In genomic region chr3:35883267-35883666, GRCm38 (mm10) we compare ENCODE assay signal across 17 mouse cellular contexts. TPM values are rescaled to one million over a fixed set of nuclear protein-coding genes. Genes with fewer than 3 reads are reported as not detected.
DNase-seq lines count a peak whose midpoint lies in the region; ATAC-seq and TF ChIP-seq lines count a peak whose summit lies in the region.
"Had no signal": no experiment of that assay in that cellular context is flagged by ENCODE, and none has a peak within 500 bp of the region (broad histone marks: within the 10 kb centered on the region; RNA-seq: fewer than 3 reads in every experiment).

No protein-coding gene starts in this region.

- H3K4me3 ChIP-seq in heart, postnatal 0 days (ENCODE audit: low read depth, low read length) = no peak overlapping the region
- no peak overlapping the region for H3K4me3 ChIP-seq in heart, embryonic 12.5 days
- H3K4me3 ChIP-seq: embryonic facial prominence, embryonic 12.5 days; heart, embryonic 15.5 days; limb, embryonic 10.5 days had no signal

- no peak for TF ChIP-seq EP300 in heart, postnatal 0 days (IDR thresholded peaks at IDR 0.05; ENCODE audit: low read depth)

- ATAC-seq in heart, postnatal 0 days (ENCODE audit: insufficient read depth, low read depth) = no peak
- no peak for ATAC-seq in heart, embryonic 12.5 days (ENCODE audit: insufficient number of reproducible peaks, low FRiP score)
- ATAC-seq: activated CD4-positive, CD25-positive, alpha-beta regulatory T cell, adult 4 months had no signal

- no peak overlapping the region for H3K9ac ChIP-seq in heart, postnatal 0 days (replicated peaks; ENCODE audit: low read depth, low read length)
- H3K9ac ChIP-seq in heart, embryonic 12.5 days = no peak overlapping the region
- H3K9ac ChIP-seq: embryonic facial prominence, embryonic 12.5 days; heart, embryonic 15.5 days; hindbrain, embryonic 14.5 days had no signal

- no peak overlapping the region for H3K4me2 ChIP-seq in heart, postnatal 0 days (ENCODE audit: low read depth, low read length)
- H3K4me2 ChIP-seq in heart, embryonic 12.5 days = no peak overlapping the region
- H3K4me2 ChIP-seq: embryonic facial prominence, embryonic 12.5 days; heart, embryonic 15.5 days; hindbrain, embryonic 14.5 days had no signal

- H3K36me3 ChIP-seq in heart, postnatal 0 days (replicated peaks; ENCODE audit: control insufficient read depth, insufficient read depth, low read length) = no peaks in the 10 kb centered on the region
- H3K36me3 ChIP-seq in heart, embryonic 12.5 days = no peaks in the 10 kb centered on the region
- H3K36me3 ChIP-seq: embryonic facial prominence, embryonic 12.5 days; heart, embryonic 15.5 days; limb, embryonic 10.5 days had no signal

- H3K4me1 ChIP-seq in heart, postnatal 0 days (ENCODE audit: control insufficient read depth, insufficient read depth) = no peaks in the 10 kb centered on the region
- H3K4me1 ChIP-seq in heart, embryonic 12.5 days (replicated peaks) = no peaks in the 10 kb centered on the region
- H3K4me1 ChIP-seq: embryonic facial prominence, embryonic 12.5 days; heart, embryonic 15.5 days; limb, embryonic 10.5 days had no signal

- DNase-seq in heart, postnatal 0 days (ENCODE audit: low spot score) = no peak
- DNase-seq in thymus, postnatal 14 days = peak; percentile 26
- no peak for DNase-seq in thymus, postnatal 36 days
- no peak for DNase-seq in brain, embryonic 14.5 days (ENCODE audit: low read depth)
- no peak for DNase-seq in heart, adult 9 months (ENCODE audit: low spot score in 2 of 2)
- no peak for DNase-seq in adrenal gland, postnatal 10 days
- no peak for DNase-seq in right cerebral cortex, postnatal 25 days
- DNase-seq: cerebellum, postnatal 10 days; kidney, adult 9 months; lung, adult 18-20 months; right cerebral cortex, postnatal 4 days had no signal

- no peak for TF ChIP-seq POLR2A in brain, embryonic 14.5 days (IDR thresholded peaks at IDR 0.05; ENCODE audit: borderline replicate concordance, extremely low read depth, insufficient read depth, insufficient read length, poor library complexity, severe bottlenecking)

- H3K9me3 ChIP-seq in heart, postnatal 0 days (replicated peaks; ENCODE audit: control insufficient read depth, low read length) = no peaks in the 10 kb centered on the region
- no peaks in the 10 kb centered on the region for H3K9me3 ChIP-seq in heart, embryonic 12.5 days (replicated peaks)
- H3K9me3 ChIP-seq: embryonic facial prominence, embryonic 12.5 days; heart, embryonic 15.5 days; limb, embryonic 10.5 days had no signal

- H3K27me3 ChIP-seq in heart, postnatal 0 days (ENCODE audit: control insufficient read depth, insufficient read depth, low read length) = no peaks in the 10 kb centered on the region
- no peaks in the 10 kb centered on the region for H3K27me3 ChIP-seq in heart, embryonic 12.5 days (replicated peaks)
- H3K27me3 ChIP-seq: embryonic facial prominence, embryonic 12.5 days; heart, embryonic 15.5 days had no signal

- no peak overlapping the region for H3K27ac ChIP-seq in heart, postnatal 0 days (ENCODE audit: low read depth)
- H3K27ac ChIP-seq in heart, embryonic 12.5 days (ENCODE audit: poor library complexity, severe bottlenecking) = no peak overlapping the region
- H3K27ac ChIP-seq: embryonic facial prominence, embryonic 12.5 days; heart, embryonic 15.5 days; hindbrain, embryonic 14.5 days; limb, embryonic 10.5 days had no signal

- TF ChIP-seq CTCF in heart, postnatal 0 days (IDR thresholded peaks at IDR 0.05; ENCODE audit: low read depth) = 0 out of 2 replicates have a peak, but pooled peaks have one; percentile 7
- 0 out of 2 replicates have a peak, but pooled peaks have one; percentile 4 for TF ChIP-seq CTCF in brain, embryonic 14.5 days (IDR thresholded peaks at IDR 0.05; ENCODE audit: borderline replicate concordance, extremely low read depth, insufficient read depth, insufficient read length)

RNA-seq across cellular contexts. Expression of gene Dcun1d1, which starts 54.0 kb away (rescaled TPM):
- total RNA-seq in heart, postnatal 0 days (2014; rRNA removed; ENCODE audit: low replicate concordance) = 27.2 and 72.9 TPM in 2 replicates
- 88.9 and 92.8 TPM in 2 replicates for polyA plus RNA-seq in heart, postnatal 0 days (2015; fragmentation: Nextera tagmentation; extraction: Ambion mirVana)
- 80.5 and 82.6 TPM in 2 replicates for polyA plus RNA-seq in heart, embryonic 12.5 days (2016; fragmentation: Nextera tagmentation; extraction: Ambion mirVana)
- polyA plus RNA-seq in brain, embryonic 14.5 days (2012; rRNA removed) = 26.8 and 38.0 TPM in 2 replicates
- total RNA-seq in adrenal gland, postnatal 10 days (2021) = 10 to 100 TPM; 55.3 to 65.0 TPM
